Mouse (Mus musculus) megakaryocyte, embryonic 14.5 days (primary cell): ENCODE results near the gene Pgf. TPM values are rescaled to one million over a fixed set of nuclear protein-coding genes. Genes with fewer than 3 reads are reported as not detected.

ENCODE experiments used
- H3K27me3 ChIP-seq: replicated peaks from 2 replicates; pipeline ENCODE3; 2012; ENCODE audit warnings: inconsistent platforms
- H3K36me3 ChIP-seq: replicated peaks from 2 replicates; pipeline ENCODE3; 2012; ENCODE audit warnings: low read length, inconsistent platforms, mixed read lengths
- H3K4me1 ChIP-seq: 2 replicates; pipeline ENCODE4 v1.6.1; 2012; ENCODE audit warnings: inconsistent platforms
- H3K4me3 ChIP-seq: replicated peaks from 2 replicates; pipeline ENCODE3; 2012; ENCODE audit warnings: moderate library complexity, mild to moderate bottlenecking, inconsistent platforms
- H3K9me3 ChIP-seq: 2 replicates; pipeline ENCODE4 v1.6.1; 2012; ENCODE audit warnings: inconsistent platforms
- FLI1 ChIP-seq: IDR thresholded peaks from 2 replicates; pipeline ENCODE4 v1.6.1; 2012; ENCODE audit warnings: low read length, inconsistent platforms, mixed read lengths
- GATA1 ChIP-seq: IDR thresholded peaks from 3 replicates; pipeline ENCODE4 v1.6.1; 2012; ENCODE audit warnings: mixed read lengths, low read length, inconsistent platforms, borderline replicate concordance
- polyA plus RNA-seq: library from polyadenylated mRNA; stranded (reverse); fragments of >175 nt; gene quantifications from 2 replicates; pipeline ENCODE4 v1.2.3, GENCODE M21; 2012; ENCODE audit warnings: low replicate concordance; ENCODE audit not compliant: insufficient read depth

Pgf gene
- polyA plus RNA-seq, 1 experiment, result 0.10 TPM

DNA sequence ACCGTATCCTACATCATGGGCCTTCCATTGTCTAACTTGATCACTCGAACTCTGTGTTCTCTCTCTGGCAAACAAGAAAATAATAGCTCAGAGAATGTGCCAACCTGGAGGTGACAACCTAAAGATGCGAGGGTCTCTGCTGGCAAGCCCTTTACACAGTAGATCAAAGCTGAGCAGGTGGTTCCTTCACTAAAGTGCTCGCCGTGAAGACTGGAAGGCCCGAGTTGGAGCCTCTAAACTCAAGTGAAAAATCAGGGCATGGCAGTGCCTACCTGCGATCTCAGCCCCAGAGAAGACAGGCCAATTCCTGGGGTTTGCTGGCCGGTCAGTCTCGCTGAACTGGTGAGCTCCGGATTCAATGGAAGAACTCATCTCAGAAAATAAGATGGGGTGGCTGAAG is 15.6 kb upstream of the Pgf start:
- H3K4me3 ChIP-seq, result no peak overlapping the region
- TF ChIP-seq GATA1, result no peak
- no peak for TF ChIP-seq FLI1
- peaks cover 53% of the 10 kb centered on the region for H3K27me3 ChIP-seq
- H3K36me3 ChIP-seq, result no peaks in the 10 kb centered on the region
- no peaks in the 10 kb centered on the region; the same call in 1 of the 2 replicates for H3K9me3 ChIP-seq
- peaks cover 9% of the 10 kb centered on the region for H3K4me1 ChIP-seq

DNA sequence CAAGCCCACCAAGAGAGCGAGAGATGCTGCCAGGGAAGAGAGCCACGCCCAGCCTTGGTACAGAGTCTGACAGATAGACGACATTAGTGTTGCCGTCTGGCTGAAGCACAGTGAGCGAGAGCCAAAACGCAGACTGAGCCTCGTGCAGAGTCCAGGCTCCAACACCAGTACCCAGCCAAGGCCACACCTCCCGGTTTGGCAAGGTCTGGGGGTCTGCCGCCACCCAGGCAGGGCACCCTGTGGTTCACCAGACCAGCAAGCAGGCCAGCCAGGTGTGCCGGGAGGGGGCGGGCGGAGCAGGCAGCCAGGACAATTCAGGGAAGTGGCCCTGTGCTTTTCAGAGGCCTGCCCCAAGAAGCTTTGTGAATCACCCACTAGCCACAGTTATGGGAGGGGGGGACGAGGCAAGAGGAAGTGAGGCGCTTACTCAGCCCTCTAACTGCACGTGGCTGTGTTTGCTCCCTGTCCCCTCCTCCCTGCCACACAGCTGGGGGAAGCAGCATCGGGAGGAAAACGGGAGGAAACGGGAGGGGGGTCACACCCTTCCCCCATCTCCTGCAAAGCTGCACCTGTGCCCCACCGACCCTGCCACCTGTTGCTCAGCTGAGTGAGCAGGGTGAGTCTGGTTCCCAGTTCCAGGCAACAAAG is 15.0 kb upstream of the Pgf start:
- Histone ChIP-seq H3K9me3 (no peaks in the 10 kb centered on the region; the same call in 1 of the 2 replicates), H3K27me3 (peaks cover 47% of the 10 kb centered on the region), H3K4me1 (peaks cover 9% of the 10 kb centered on the region), H3K36me3 (no peaks in the 10 kb centered on the region), H3K4me3 (peak overlapping the region; percentile 6)
- TF ChIP-seq GATA1, result no peak
- no peak for TF ChIP-seq FLI1

DNA sequence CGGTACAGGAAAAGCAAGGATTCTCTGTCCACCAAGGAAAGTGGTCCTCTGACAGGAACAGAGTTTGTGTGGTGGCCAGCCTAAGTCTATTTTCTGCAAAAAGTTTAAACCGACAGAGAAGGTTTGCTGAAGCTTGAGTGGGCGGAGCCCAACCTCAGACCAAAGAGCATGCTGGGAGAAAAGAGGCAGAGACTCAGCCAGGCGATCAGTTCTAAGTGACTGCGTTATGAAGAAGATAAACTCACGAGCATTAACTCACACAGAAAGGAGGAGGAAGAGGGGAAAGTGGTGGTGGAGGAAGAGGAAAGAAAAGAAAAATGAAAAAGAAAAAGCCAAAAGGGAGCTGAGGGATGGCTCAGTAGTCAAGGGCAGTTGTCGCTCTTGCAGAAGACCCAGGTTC is 12.7 kb upstream of the Pgf start:
- no peaks in the 10 kb centered on the region; the same call in 1 of the 2 replicates for H3K9me3 ChIP-seq
- H3K4me1 ChIP-seq, result peaks cover 18% of the 10 kb centered on the region
- no peaks in the 10 kb centered on the region for H3K36me3 ChIP-seq
- no peak for TF ChIP-seq FLI1
- no peak for TF ChIP-seq GATA1
- H3K27me3 ChIP-seq, result peaks cover 40% of the 10 kb centered on the region
- no peak overlapping the region for H3K4me3 ChIP-seq

DNA sequence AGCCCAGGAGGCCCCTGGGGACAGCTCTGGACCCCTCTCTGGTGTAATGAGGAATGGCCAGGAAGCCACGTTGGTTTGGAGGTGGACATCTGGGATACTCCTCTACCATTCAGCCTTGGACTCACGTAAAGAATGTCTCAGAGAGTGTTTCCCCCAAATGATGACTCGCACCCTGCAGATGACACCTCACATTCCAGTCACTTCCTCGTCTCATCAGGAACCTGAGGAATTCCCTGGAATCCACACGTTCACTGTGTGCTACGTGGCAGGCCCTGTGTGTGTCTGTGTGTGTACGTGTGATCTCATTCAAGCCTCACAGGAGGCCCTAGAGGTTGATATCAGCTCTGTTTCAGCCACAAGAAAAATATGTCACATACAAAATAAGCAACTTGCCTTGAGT is 8.8 kb upstream of the Pgf start:
- TF ChIP-seq GATA1, result no peak
- TF ChIP-seq FLI1, result no peak
- Histone ChIP-seq H3K27me3 (peaks cover 40% of the 10 kb centered on the region), H3K4me3 (no peak overlapping the region), H3K4me1 (peaks cover 20% of the 10 kb centered on the region), H3K36me3 (no peaks in the 10 kb centered on the region), H3K9me3 (no peaks in the 10 kb centered on the region; the same call in 1 of the 2 replicates)

DNA sequence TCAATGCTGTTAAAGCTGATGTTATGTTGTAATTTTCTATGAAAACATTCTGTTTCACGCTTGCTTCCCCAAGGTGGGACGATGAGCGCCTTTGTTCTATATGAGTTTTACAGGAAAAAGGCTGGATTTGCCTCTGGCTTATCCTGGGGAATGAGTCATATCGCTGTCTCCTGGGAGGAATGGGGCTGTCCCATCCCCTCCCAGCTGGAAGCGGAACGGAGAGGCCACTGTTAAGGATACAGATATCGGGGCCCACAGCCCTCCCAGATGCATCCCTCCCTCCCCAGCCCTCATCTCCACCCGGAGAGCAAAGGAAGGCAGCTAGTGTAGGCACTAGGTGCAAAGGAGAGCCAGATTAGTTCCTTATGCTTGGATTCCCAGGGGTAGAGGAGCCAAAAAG is 8.2 kb upstream of the Pgf start:
- Histone ChIP-seq H3K4me3 (no peak overlapping the region), H3K4me1 (peaks cover 20% of the 10 kb centered on the region), H3K36me3 (no peaks in the 10 kb centered on the region), H3K9me3 (no peaks in the 10 kb centered on the region; the same call in 1 of the 2 replicates), H3K27me3 (peaks cover 45% of the 10 kb centered on the region)
- TF ChIP-seq FLI1 (no peak), GATA1 (no peak)

DNA sequence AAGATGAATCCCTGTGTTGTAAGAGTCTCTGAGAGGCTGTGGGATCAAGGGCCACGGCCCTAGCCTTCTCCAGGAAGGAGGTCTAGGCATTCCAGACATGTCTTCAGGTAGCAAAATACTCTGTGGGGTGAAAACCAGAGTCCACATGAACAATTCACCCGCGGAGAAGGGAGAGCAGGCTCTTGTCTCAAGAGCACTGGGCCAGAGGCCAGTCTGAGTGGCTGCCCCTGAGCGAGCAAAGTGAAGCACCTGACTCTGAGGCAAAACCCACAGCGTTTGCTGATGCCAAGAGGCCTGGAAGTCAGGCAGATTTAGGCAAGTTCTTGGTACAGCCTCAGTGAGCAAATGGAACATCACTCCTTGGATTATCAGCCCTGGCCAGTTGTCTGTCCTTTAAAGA is 6.5 kb upstream of the Pgf start:
- Histone ChIP-seq H3K4me3 (no peak overlapping the region), H3K4me1 (peaks cover 20% of the 10 kb centered on the region), H3K36me3 (no peaks in the 10 kb centered on the region), H3K9me3 (no peaks in the 10 kb centered on the region), H3K27me3 (peaks cover 60% of the 10 kb centered on the region)
- no peak for TF ChIP-seq FLI1
- TF ChIP-seq GATA1, result no peak

DNA sequence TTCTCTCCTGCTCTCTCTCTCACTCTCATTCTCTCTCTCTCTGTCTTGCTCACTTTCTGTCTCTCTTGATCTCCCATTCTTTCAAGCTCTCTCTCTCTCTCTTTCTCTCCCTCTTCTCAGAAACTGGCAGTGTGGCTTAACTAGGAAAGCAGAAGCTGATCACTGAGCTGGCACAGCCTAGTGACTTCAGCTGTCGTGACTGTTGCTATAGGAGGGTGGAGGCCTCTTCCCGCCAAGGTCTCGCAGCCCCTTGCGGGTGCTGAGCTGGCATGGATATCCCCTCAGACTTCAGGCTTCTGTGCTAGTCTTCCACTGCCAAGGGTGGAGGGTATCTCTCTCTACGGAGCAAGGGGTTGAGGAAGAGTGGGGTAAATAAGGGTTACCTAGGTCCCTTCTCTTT is 5.3 kb upstream of the Pgf start:
- Histone ChIP-seq H3K4me1 (peaks cover 25% of the 10 kb centered on the region), H3K4me3 (no peak overlapping the region), H3K36me3 (no peaks in the 10 kb centered on the region), H3K9me3 (no peaks in the 10 kb centered on the region), H3K27me3 (peaks cover 72% of the 10 kb centered on the region)
- no peak for TF ChIP-seq GATA1
- no peak for TF ChIP-seq FLI1

DNA sequence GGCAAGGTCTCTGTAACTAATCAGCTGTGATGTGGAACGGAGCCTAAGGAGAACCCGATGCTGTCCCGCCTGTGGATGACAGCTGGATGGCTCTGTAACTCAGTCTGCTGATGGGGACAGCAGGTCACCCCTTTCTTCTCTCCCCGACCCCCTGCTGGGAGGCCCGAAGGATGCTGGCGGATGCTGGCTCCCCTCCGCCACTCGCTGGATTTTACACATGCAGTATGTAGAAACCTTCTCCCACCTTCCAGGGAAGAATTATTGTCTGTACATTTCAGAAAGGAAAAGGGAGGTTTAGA is 4.7 kb upstream of the Pgf start:
- TF ChIP-seq FLI1 (no peak), GATA1 (no peak)
- no peaks in the 10 kb centered on the region for H3K36me3 ChIP-seq
- peaks cover 31% of the 10 kb centered on the region for H3K4me1 ChIP-seq
- H3K9me3 ChIP-seq, result no peaks in the 10 kb centered on the region
- H3K4me3 ChIP-seq, result no peak overlapping the region
- H3K27me3 ChIP-seq, result peaks cover 78% of the 10 kb centered on the region

DNA sequence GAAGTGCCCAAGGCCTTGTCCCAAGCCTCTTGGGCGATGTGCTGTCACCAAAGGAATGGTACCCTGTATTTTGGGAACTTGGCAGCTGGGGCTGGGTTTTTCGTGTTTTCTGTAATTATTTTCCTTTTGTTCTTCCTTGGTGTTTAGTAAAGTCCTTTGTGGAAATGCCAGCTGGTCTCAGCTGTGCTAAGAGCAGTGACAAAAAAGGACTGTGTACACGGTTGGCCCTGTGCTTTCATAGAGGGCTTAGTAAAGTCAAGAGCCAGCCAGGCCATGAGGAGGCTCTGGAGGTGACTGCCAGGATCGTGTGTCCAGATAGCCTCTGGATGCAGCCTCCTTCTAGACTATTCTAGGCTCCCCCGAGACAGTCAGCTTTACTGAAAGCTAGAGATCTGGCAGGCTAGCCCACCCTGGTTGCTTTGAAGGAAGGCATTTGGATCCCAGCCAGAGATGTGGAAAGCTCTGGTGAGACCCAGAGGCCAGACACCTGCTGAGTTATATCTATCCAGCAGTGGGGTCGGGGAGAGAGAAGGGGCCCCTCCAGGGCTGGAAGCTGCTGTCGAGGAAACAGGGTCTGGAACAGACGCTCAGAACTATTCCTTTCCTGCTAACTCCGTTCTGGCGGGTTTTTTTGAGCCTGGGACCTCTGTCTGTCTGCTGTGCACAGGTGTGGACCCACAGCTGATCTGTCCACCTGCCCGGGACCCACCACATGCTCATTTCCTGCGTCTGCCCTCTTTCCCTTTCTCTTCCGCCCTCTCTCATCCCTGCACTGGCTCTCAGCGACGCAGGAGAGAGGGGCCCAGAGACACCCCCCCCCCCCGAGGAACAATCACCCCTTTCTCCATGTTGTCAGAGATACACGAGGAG is 4.1 kb upstream of the Pgf start:
- H3K4me3 ChIP-seq, result no peak overlapping the region
- no peaks in the 10 kb centered on the region for H3K36me3 ChIP-seq
- TF ChIP-seq FLI1 (no peak), GATA1 (no peak)
- H3K4me1 ChIP-seq, result peaks cover 36% of the 10 kb centered on the region
- H3K27me3 ChIP-seq, result peaks cover 84% of the 10 kb centered on the region
- H3K9me3 ChIP-seq, result no peaks in the 10 kb centered on the region

DNA sequence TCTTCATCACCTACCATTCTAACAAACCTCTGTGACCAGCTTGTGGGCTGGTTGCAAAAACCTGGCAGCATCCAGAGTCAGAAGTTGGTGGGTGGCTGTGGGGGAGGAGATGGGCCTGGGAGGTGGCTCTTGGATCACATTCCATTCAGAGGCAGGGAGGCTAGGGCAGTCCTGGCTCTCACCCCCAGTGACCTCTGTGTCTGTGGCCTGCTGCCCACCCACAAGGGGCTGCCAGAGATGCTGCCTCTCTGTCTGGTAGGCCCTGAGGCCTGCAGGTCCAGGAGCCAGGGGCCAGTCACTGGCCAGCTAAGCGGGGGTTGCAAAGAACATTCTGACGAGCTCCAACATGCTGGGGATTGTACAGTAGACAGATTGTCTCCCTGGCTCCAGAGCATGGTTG is 704 bp upstream of the Pgf start:
- H3K36me3 ChIP-seq, result no peaks in the 10 kb centered on the region
- H3K9me3 ChIP-seq, result no peaks in the 10 kb centered on the region
- peaks cover 35% of the 10 kb centered on the region for H3K4me1 ChIP-seq
- TF ChIP-seq FLI1, result no peak
- no peak for TF ChIP-seq GATA1
- H3K27me3 ChIP-seq, result peaks cover 95% of the 10 kb centered on the region
- peak overlapping the region; percentile 62 for H3K4me3 ChIP-seq
